17 mouse cellular contexts compared by ENCODE assay signal in genomic region chr6:99186569-99186968, GRCm38 (mm10).
DNase-seq lines count a peak whose midpoint lies in the region; ATAC-seq lines count a peak whose summit lies in the region.
"Had no signal": no experiment of that assay in that cellular context is flagged by ENCODE, and none has a peak within 500 bp of the region (broad histone marks: within the 10 kb centered on the region; RNA-seq: fewer than 3 reads in every experiment).

No protein-coding gene starts in this region.

- no peaks in the 10 kb centered on the region for H3K36me3 ChIP-seq in forebrain, embryonic 14.5 days (ENCODE audit: control insufficient read depth, insufficient read depth, low read length)
- no peaks in the 10 kb centered on the region for H3K36me3 ChIP-seq in forebrain, embryonic 10.5 days (replicated peaks)
- H3K36me3 ChIP-seq in heart, embryonic 14.5 days (ENCODE audit: control insufficient read depth, insufficient read depth, low read length) = no peaks in the 10 kb centered on the region
- no peaks in the 10 kb centered on the region for H3K36me3 ChIP-seq in midbrain, embryonic 10.5 days
- H3K36me3 ChIP-seq in midbrain, embryonic 16.5 days (ENCODE audit: control insufficient read depth, insufficient read depth, low read length) = no peaks in the 10 kb centered on the region
- H3K36me3 ChIP-seq: limb, embryonic 13.5 days had no signal

- 26% methylated on average over 7 of the region's 7 CpGs for WGBS in forebrain, embryonic 14.5 days
- 36% methylated on average over 7 of the region's 7 CpGs for WGBS in forebrain, embryonic 10.5 days
- 29% methylated on average over 7 of the region's 7 CpGs for WGBS in heart, embryonic 14.5 days
- WGBS in midbrain, embryonic 10.5 days = 45% methylated on average over 7 of the region's 7 CpGs
- WGBS in midbrain, embryonic 16.5 days = 38% methylated on average over 7 of the region's 7 CpGs

- H3K9ac ChIP-seq in forebrain, embryonic 14.5 days (ENCODE audit: low read length) = no peak overlapping the region
- H3K9ac ChIP-seq in heart, embryonic 14.5 days (ENCODE audit: low read length) = peak overlapping the region; percentile 54
- H3K9ac ChIP-seq in midbrain, embryonic 16.5 days (ENCODE audit: low read depth, low read length) = no peak overlapping the region
- H3K9ac ChIP-seq: limb, embryonic 13.5 days; liver, embryonic 14.5 days had no signal

- H3K9me3 ChIP-seq in forebrain, embryonic 14.5 days (replicated peaks; ENCODE audit: control insufficient read depth, low read length) = no peaks in the 10 kb centered on the region
- no peaks in the 10 kb centered on the region for H3K9me3 ChIP-seq in forebrain, embryonic 10.5 days
- no peaks in the 10 kb centered on the region for H3K9me3 ChIP-seq in heart, embryonic 14.5 days (ENCODE audit: control insufficient read depth, low read length)
- H3K9me3 ChIP-seq in midbrain, embryonic 10.5 days (replicated peaks) = no peaks in the 10 kb centered on the region
- no peaks in the 10 kb centered on the region for H3K9me3 ChIP-seq in midbrain, embryonic 16.5 days (replicated peaks; ENCODE audit: control insufficient read depth, low read length, poor library complexity, severe bottlenecking)
- H3K9me3 ChIP-seq: limb, embryonic 13.5 days had no signal

- H3K4me3 ChIP-seq in forebrain, embryonic 14.5 days (ENCODE audit: low read depth, low read length) = no peak overlapping the region
- no peak overlapping the region for H3K4me3 ChIP-seq in forebrain, embryonic 10.5 days
- no peak overlapping the region for H3K4me3 ChIP-seq in heart, embryonic 14.5 days (ENCODE audit: control insufficient read depth in 1 of 2, insufficient read depth in 1 of 2, low read depth in 1 of 2, low read length in 2 of 2)
- H3K4me3 ChIP-seq in midbrain, embryonic 10.5 days = no peak overlapping the region
- no peak overlapping the region for H3K4me3 ChIP-seq in midbrain, embryonic 16.5 days (ENCODE audit: low read depth, low read length)
- H3K4me3 ChIP-seq: layer of hippocampus, adult 2 months; limb, embryonic 13.5 days had no signal

- peak; percentile 29 for DNase-seq in forebrain, embryonic 14.5 days (ENCODE audit: low spot score)
- DNase-seq in forebrain, embryonic 10.5 days (ENCODE audit: extremely low spot score, low spot score) = no peak
- DNase-seq in heart, postnatal 10 days = no peak
- no peak for DNase-seq in midbrain, embryonic 10.5 days (ENCODE audit: low spot score)
- DNase-seq in B cell, adult 2 months = no peak
- DNase-seq: cerebellum, adult 2 months; gastrocnemius, postnatal 14 days; kidney, adult 8-10 months; kidney, postnatal 14 days; layer of hippocampus, postnatal 36 days; right cerebral cortex, postnatal 25 days; thymus, postnatal 36 days had no signal

- H3K27me3 ChIP-seq in forebrain, embryonic 14.5 days (replicated peaks; ENCODE audit: control insufficient read depth, insufficient read depth, low read length) = no peaks in the 10 kb centered on the region
- no peaks in the 10 kb centered on the region for H3K27me3 ChIP-seq in forebrain, embryonic 10.5 days (ENCODE audit: poor library complexity, severe bottlenecking)
- H3K27me3 ChIP-seq in heart, embryonic 14.5 days (ENCODE audit: control insufficient read depth, insufficient read depth, low read length) = no peaks in the 10 kb centered on the region
- H3K27me3 ChIP-seq in midbrain, embryonic 10.5 days (ENCODE audit: low read depth, poor library complexity, severe bottlenecking) = no peaks in the 10 kb centered on the region
- H3K27me3 ChIP-seq in midbrain, embryonic 16.5 days (ENCODE audit: control insufficient read depth, insufficient read depth, low read depth, low read length) = no peaks in the 10 kb centered on the region
- H3K27me3 ChIP-seq: limb, embryonic 13.5 days had no signal

- ATAC-seq in forebrain, embryonic 14.5 days = no peak
- no peak for ATAC-seq in heart, embryonic 14.5 days (ENCODE audit: insufficient number of reproducible peaks, insufficient read depth, low FRiP score, low read depth)
- ATAC-seq in midbrain, embryonic 16.5 days = no peak

- no peak overlapping the region for H3K4me2 ChIP-seq in forebrain, embryonic 14.5 days (ENCODE audit: low read length)
- no peak overlapping the region for H3K4me2 ChIP-seq in heart, embryonic 14.5 days (ENCODE audit: low read length)
- H3K4me2 ChIP-seq in midbrain, embryonic 16.5 days (ENCODE audit: low read length) = no peak overlapping the region
- H3K4me2 ChIP-seq: limb, embryonic 13.5 days had no signal

- H3K27ac ChIP-seq in forebrain, embryonic 14.5 days (ENCODE audit: low read depth, low read length) = no peak overlapping the region
- H3K27ac ChIP-seq in forebrain, embryonic 10.5 days = no peak overlapping the region
- peak overlapping the region; percentile 15 to 25; a peak in 1 of 4 replicates for H3K27ac ChIP-seq in heart, embryonic 14.5 days (replicated peaks in 1 of 2; ENCODE audit: control insufficient read depth in 1 of 2, insufficient read depth in 1 of 2, low read depth in 2 of 2, low read length in 2 of 2)
- 0 out of 2 replicates have a peak overlapping the region, but pooled peaks have one; percentile 14 for H3K27ac ChIP-seq in midbrain, embryonic 10.5 days (replicated peaks)
- H3K27ac ChIP-seq in midbrain, embryonic 16.5 days (ENCODE audit: low read length) = no peak overlapping the region
- H3K27ac ChIP-seq: layer of hippocampus, adult 2 months; limb, embryonic 13.5 days; liver, embryonic 14.5 days had no signal

- intact Hi-C loops in heart, postnatal 10 days (cut with DNase I) = no loop called here

- H3K4me1 ChIP-seq in forebrain, embryonic 14.5 days (ENCODE audit: control insufficient read depth, insufficient read depth, low read length) = peaks cover 18% of the 10 kb centered on the region
- H3K4me1 ChIP-seq in forebrain, embryonic 10.5 days = peaks cover 56% of the 10 kb centered on the region
- peaks cover 14 to 25% of the 10 kb centered on the region in 2 experiments for H3K4me1 ChIP-seq in heart, embryonic 14.5 days (ENCODE audit: control insufficient read depth in 2 of 2, insufficient read depth in 2 of 2, low read length in 2 of 2)
- H3K4me1 ChIP-seq in midbrain, embryonic 10.5 days = peaks cover 44% of the 10 kb centered on the region
- peaks cover 18% of the 10 kb centered on the region for H3K4me1 ChIP-seq in midbrain, embryonic 16.5 days (ENCODE audit: control insufficient read depth, insufficient read depth, low read length)

Comparison
In these comparisons a context has a peak if more than half of its experiments do, and no peak if none do; other contexts are left out.
1. H3K27ac ChIP-seq: peak in heart, embryonic 14.5 days (2 of 2) and midbrain, embryonic 10.5 days (single experiment); none in forebrain, embryonic 14.5 days (single experiment), forebrain, embryonic 10.5 days (single experiment) and midbrain, embryonic 16.5 days (single experiment).